Mouse (Mus musculus) MN1 (cell line): ENCODE measurements around the gene Gldc.
"Not testable (repeated sequence)": the region's sequence is repeated elsewhere in the genome, so short reads cannot be mapped to it uniquely, and the experiment has no call there.

ENCODE experiments used
- DNase-seq: peaks from one replicate; pipeline ENCODE4 v3.0.0-alpha.2; 2016; ENCODE audit warnings: low spot score

Gene Gldc

DNA sequence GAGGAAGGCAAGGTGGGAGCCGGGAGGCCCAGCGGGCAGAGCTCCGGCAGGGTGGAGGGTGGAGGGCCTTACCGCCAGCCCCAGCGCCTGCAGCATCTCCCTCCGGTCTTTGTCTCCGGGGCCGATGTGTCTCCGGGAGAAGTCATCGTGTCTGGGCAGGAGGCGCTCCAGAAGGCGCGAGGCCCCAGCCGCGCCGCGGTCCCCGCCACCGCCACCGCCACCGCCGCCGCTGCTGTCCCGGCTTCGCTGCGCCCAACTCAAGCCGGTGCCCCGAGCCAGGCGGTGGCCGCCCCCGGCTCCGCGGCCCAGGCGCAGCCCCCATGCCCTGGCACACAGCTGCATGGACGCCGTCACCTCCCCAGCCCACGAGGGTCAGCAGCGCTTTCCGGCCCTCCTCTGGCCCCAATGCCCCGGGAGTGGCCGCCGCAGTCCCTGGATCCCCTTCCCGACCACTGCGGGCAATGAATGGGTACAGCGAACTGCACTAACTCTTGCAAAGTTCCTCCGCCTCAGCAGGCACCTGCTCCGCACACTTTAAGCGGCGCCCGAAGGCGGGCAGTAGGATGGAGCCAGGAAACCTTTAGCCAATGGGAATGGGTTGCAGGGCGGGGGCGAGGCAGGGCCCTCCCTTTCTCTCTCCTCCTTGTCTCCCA lies at the start of gene Gldc:
Gene Gldc (minus strand): TSS at position 511 of the 653 bp plus-strand sequence.
- peak; percentile 71 for DNase-seq

DNA sequence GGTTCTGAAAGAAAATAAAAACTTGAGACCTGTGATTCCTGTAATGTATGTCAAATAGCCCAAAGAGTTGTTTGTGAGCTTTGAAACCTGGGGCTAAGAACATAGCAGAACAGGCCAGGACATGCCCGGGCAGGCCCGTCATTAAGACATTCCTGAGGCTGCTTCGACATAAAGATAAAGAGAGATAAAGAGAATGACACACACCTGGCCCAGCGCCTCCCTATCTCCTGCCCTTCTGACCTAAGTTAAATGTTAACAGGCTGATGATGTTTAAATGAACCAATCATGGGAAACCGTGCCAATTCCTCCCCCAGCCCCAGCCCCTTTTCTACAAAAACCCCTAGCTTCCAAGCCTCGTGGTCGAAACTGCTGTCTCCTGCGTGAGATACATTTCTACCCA lies 47.4 kb upstream of the Gldc start:
- DNase-seq, result not testable (repeated sequence)

DNA sequence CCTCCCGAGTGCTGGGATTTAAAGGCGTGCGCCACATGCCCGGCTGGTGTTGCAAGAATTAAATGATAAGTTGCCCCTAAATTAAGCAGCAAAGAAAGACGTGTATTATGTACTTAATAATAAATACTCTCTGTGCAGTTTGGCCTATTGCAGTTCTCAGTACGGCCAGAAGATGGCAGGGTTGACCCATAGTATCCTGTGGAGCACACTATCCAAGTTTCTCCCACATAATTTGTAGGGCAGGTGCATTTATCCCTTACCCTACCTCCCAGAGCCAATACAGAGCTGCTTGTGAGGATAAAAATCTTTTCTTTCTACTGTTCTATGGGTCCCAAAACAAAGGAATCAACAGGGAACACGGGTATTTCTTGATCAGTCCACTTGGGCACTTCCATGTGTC lies 42.1 kb upstream of the Gldc start:
- DNase-seq, result peak; percentile 81

- no peak for DNase-seq
Observed at GRCm38 (mm10) chr19:30216186-30216585, 41.0 kb upstream of the Gldc start.

- DNase-seq, result not testable (repeated sequence)
Observed at GRCm38 (mm10) chr19:30215736-30216135, 40.5 kb upstream of the Gldc start.

DNA sequence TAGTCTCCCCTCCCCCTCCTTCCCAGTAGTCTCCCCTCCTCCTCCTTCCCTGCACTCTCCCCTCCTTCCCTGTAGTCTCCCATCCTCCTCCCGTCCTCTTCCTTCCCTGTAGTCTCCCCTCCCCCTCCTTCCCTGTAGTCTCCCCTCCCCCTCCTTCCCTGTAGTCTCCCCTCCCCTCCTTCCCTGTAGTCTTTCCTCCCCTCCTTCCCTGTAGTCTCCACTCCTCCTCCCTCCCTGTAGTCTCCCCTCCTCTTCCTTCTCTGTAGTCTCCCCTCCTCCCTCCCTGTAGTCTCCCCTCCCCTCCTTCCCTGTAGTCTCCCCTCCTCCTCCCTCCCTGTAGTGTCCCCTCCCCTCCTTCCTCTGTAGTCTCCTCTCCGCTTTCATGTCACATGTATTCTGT lies 38.8 kb upstream of the Gldc start:
- no peak for DNase-seq

DNA sequence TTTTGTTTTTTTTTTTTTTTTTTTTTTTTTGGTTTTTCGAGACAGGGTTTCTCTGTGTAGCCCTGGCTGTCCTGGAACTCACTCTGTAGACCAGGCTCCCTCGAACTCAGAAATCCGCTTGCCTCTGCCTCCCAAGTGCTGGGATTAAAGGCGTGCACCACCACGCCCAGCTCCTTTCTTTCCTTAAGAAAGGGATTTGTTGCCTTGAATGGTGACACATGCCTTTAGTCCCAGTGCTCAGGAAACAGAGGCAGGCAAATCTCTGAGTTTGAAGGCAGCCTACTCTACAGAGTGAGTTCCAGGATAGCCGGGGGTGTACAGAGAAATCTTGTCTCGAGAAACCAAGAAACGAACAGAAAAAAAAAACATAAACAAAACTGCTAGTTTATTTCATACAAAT lies 33.8 kb upstream of the Gldc start:
- not testable (repeated sequence) for DNase-seq

GRCm38 (mm10) chr19:30206981-30207380 lies 31.8 kb upstream of the Gldc start:
- DNase-seq, result no peak

- no peak for DNase-seq
Observed at GRCm38 (mm10) chr19:30205874-30206273, 30.6 kb upstream of the Gldc start.

GRCm38 (mm10) chr19:30205159-30205816 lies 30.1 kb upstream of the Gldc start:
- DNase-seq, result peak; percentile 80

- no peak for DNase-seq
Observed at GRCm38 (mm10) chr19:30202177-30202576, 26.9 kb upstream of the Gldc start.

DNA sequence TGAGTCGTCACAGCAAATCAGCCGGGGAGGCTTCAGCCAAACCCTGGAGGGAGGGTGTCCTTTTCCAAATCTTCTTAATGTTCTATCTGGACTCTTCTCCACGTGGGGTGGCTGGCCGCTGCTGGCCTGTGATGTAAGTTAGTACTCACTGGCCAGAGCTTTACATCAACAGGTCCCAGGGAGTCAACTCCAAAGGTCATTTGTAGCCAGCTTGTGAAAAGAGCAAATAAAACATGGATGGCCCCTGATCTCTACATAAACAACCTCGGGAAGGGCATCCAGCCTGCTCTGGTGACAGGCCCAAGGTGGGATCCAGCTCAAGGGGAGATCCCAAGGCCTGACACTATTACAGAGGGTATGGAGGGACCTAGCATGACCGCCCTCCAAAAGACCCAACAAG lies 19.8 kb upstream of the Gldc start:
- DNase-seq, result no peak

DNA sequence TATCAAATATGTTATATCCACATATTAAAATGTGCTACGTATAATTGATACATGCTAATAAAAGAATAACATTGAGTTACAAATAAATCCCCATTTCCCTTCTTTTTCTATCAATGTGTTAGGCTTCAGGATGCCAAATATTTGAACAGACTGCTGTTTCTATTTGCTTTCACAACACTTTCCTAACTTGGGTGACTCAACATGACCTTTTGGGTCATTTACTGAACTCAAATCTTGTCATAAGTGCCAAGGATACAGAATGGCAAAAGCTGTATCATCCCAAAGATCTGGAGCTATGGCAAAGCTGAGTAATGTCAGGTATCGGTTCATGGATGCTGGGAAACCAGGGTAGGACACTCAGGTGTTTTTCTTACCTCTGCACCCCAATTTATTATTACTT lies 12.0 kb upstream of the Gldc start:
- DNase-seq, result no peak

DNA sequence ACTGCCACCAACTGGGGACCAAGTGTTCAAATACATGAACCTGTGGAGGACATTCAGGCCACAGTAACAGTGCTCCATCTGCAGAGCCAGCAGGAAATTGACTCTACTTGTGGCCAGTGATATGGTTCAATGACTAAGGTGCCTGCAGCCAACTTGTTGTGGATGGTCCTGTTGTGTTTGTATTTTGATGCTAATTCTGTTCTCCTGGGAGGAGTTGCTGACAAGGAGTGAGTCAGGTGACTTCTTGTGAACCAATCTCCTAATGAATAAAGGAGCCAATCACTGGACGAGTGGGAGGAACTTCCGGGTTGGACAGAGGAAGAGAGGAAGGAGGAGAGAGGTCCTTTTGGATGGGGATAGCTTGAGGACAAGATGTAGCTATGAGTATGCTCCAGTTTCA lies 10.3 kb upstream of the Gldc start:
- DNase-seq, result no peak

- DNase-seq, result no peak
Observed at GRCm38 (mm10) chr19:30179979-30180378, 4.8 kb upstream of the Gldc start.

DNA sequence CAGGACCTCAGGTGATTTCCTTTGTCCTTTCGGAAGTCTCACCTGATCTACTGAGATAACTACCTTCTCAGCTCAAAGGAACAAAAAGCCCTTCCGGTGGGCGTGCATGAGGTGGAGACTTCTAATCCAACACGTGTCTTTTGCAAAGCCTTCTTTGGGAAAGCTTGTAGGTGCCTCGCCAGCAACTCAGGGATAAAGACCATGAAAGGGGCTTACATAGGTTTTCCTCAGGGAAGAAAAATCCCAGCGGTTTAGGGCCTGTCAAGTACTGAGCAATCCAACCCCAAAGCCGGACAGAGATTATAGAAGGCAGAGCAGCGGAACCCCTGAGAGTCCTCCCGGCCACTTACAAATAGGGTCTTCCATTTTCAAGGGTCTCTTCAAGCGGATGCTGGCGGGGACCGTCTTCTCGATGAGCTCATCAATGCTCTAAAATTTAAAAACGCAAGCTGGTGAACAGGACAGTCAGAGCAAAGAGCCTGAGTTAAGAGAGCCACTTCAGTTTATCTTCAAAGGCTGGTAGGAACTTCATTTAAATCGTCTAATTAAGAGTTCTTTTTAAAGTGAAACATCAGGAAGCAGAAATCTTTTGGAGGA lies 1.1 kb downstream of the Gldc start:
- no peak for DNase-seq

DNA sequence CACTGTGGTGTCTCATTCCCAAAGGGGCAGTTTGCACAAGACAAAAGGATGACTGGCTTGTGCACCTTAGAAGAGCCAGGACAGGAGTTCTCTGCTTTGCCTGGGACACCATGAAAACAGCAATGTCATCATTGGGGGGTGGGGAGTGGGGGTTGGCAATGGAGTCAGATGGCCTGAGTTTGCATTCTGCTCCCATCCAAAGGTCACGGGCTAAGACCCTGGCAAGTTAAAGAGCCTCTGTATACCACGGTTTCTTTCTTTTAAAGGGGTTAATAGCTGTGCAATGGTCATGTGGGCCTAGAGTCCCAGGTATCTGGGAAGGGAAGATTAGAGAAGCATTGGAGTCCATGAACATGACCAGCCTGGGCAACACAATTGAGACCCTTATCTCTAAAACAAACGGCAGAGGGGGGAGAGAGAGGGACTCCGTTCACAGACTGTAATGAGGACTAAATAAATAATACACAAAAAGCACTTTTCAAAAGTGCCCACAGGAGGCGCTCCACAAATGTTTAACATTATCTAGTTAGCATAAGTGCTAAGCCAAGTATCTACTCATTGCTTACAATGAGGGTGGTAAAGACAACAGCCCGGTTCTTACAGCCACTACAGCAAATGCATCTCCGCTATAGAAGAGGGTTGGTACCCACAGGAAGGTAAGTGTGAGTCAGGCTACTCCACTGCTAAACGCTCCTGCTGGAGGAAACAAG lies 3.7 kb downstream of the Gldc start:
- no peak for DNase-seq

DNA sequence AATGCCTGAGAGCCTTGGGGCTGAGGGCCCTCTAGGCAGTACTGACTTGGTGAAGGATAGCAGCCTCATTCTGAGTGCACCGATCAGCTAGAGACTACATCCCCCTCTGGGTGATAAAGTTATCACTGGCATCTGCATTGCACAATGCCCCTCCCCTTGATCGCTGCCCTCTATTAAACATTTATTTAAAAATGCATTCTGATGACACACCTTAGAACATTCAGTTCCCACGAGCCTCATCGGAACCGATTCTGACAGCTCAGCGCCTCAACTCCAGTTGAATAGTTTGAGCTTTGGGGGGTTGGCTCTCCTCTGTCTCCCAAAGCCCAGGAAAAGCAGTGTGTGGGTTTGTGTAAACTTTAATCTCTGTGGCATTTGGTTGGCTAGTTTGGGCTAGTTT lies 4.9 kb downstream of the Gldc start:
- no peak for DNase-seq

- no peak for DNase-seq
Observed at GRCm38 (mm10) chr19:30166801-30167505, 8.3 kb downstream of the Gldc start.

- no peak for DNase-seq
Observed at GRCm38 (mm10) chr19:30164228-30164627, 11.0 kb downstream of the Gldc start.

- DNase-seq, result no peak
Observed at GRCm38 (mm10) chr19:30162808-30163207, 12.4 kb downstream of the Gldc start.

DNA sequence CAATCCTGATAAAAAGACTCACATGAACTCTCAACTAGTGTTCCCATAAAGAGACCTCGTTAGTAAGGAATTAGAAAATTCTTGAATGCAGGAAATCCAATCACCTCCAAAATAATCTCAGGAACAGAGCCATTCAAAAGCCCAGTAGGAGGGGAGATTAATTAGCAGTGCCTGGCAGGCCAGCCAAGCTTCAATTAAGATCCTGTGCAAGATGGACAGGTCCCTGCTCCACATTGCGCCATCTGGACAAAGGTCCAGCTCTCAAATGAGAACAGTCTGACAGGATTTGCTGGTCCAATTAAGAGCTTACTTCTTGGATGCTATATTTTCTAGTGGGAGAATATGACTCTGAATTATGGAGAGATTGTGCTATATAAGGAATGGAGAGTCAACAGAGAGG lies 15.2 kb downstream of the Gldc start:
- peak; percentile 51 for DNase-seq
